Mouse (Mus musculus): ENCODE results near the gene Rpa2.

- no peak for TF ChIP-seq CTCF (IDR thresholded peaks at IDR 0.05; ENCODE audit: low read depth)
- peak; percentile 79 for TF ChIP-seq EP300 (IDR thresholded peaks at IDR 0.05; ENCODE audit: low read depth)
Observed at GRCm38 (mm10) chr4:132801176-132802077, 33.3 kb downstream of the Rpa2 start.
